Mouse (Mus musculus) spleen, adult 2 months (tissue): Measurements from ENCODE around the gene Ccser1. TPM values are rescaled to one million over a fixed set of nuclear protein-coding genes. Genes with fewer than 3 reads are reported as not detected.

Experiments used
- DNase-seq, 2 experiments: peaks; one replicate each; pipeline versions ENCODE4 v3.0.0 to v3.0.0-alpha.2; 2012 to 2021; ENCODE audit warnings: low spot score in 2 of 2, low read depth in 1 of 2
- H3K27ac ChIP-seq: fragments of 200-500 bp; 2 replicates; pipeline ENCODE4 v1.5.1; 2012; ENCODE audit warnings: low read length, inconsistent platforms; ENCODE audit not compliant: insufficient read depth
- H3K27me3 ChIP-seq: fragments of 200-500 bp; 2 replicates; pipeline ENCODE4 v1.6.1; 2012; ENCODE audit warnings: mild to moderate bottlenecking, moderate library complexity, low read length, inconsistent platforms; ENCODE audit not compliant: control insufficient read depth, insufficient read depth
- H3K36me3 ChIP-seq: fragments of 200-500 bp; 2 replicates; pipeline ENCODE4 v1.6.1; 2012; ENCODE audit warnings: mild to moderate bottlenecking, low read length, inconsistent platforms; ENCODE audit not compliant: control insufficient read depth, insufficient read depth
- H3K4me1 ChIP-seq: fragments of 200-500 bp; 2 replicates; pipeline ENCODE4 v1.6.1; 2011; ENCODE audit warnings: inconsistent platforms; ENCODE audit not compliant: control insufficient read depth, insufficient read depth, insufficient read length
- H3K4me3 ChIP-seq: fragments of 200-500 bp; 2 replicates; pipeline ENCODE4 v1.5.1; 2011; ENCODE audit warnings: mild to moderate bottlenecking, inconsistent platforms; ENCODE audit not compliant: insufficient read depth, insufficient read length; ENCODE audit errors: extremely low read depth
- CTCF ChIP-seq: fragments of 200-500 bp; IDR thresholded peaks from 2 replicates; pipeline ENCODE4 v1.5.1; 2011; ENCODE audit warnings: mild to moderate bottlenecking, inconsistent platforms; ENCODE audit not compliant: insufficient read depth, insufficient read length, insufficient replicate concordance; ENCODE audit errors: extremely low read depth
- POLR2A ChIP-seq: fragments of 200-500 bp; IDR thresholded peaks from 2 replicates; pipeline ENCODE4 v1.6.1; 2011; ENCODE audit warnings: low read depth, low read length, inconsistent platforms
- WGBS: fragments of 180-500 bp; shearing (Covaris S2); methylation state at CpG from one replicate; pipeline ENCODE4 v1.1.7; 2018; 5-methylcytosine and 5-hydroxymethylcytosine counted together
- polyA plus RNA-seq: library from polyadenylated mRNA; depleted of rRNA; stranded (reverse); fragments of >200 nt; gene quantifications from 2 replicates; pipeline ENCODE4 v1.2.3, GENCODE M21; 2012

Ccser1 gene
- polyA plus RNA-seq, 1 experiment: 0.82 TPM

- no peaks in the 10 kb centered on the region for H3K27me3 ChIP-seq
- H3K27ac ChIP-seq: no peak overlapping the region
- no peak for DNase-seq
- H3K36me3 ChIP-seq: no peaks in the 10 kb centered on the region
- H3K4me3 ChIP-seq: no peak overlapping the region
- TF ChIP-seq POLR2A (no peak), CTCF (no peak)
- H3K4me1 ChIP-seq: no peaks in the 10 kb centered on the region
- whole genome bisulfite sequencing: 23% methylated on average over 1 of the region's 1 CpGs
These were observed 722.6 kb downstream of the Ccser1 start for GRCm38 (mm10) chr6:61902715-61903114.

DNA sequence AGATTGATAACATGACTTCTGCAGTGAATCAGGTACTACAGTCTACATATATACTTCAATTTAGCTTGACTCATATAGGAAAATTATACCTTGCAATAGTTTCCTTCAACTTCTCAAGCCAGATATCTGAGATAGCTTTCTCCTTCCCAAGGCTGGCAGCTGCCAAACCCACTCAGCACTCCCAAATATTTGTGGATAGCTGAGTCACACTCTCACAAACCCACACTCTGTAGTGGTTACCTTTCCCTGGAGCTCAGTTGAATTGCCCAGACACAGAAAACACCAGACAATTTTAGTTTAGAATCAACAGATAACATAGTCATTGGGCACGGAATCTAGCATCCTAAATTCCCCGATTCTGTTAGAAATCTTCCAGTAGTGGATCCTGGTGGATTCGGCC is 732.8 kb downstream of the Ccser1 start:
- Histone ChIP-seq H3K27ac (no peak overlapping the region), H3K27me3 (no peaks in the 10 kb centered on the region), H3K4me3 (no peak overlapping the region), H3K36me3 (no peaks in the 10 kb centered on the region), H3K4me1 (no peaks in the 10 kb centered on the region)
- TF ChIP-seq CTCF: no peak
- no peak for TF ChIP-seq POLR2A
- no peak for DNase-seq
- 89% methylated on average over 3 of the region's 3 CpGs for WGBS

GRCm38 (mm10) chr6:61931622-61932021 is 751.5 kb downstream of the Ccser1 start:
- no peaks in the 10 kb centered on the region for H3K4me1 ChIP-seq
- 81% methylated on average over 1 of the region's 1 CpGs for WGBS
- DNase-seq: no peak

GRCm38 (mm10) chr6:61936656-61937055 is 756.5 kb downstream of the Ccser1 start:
- Histone ChIP-seq H3K27me3 (no peaks in the 10 kb centered on the region), H3K36me3 (no peaks in the 10 kb centered on the region), H3K4me3 (no peak overlapping the region), H3K27ac (no peak overlapping the region), H3K4me1 (no peaks in the 10 kb centered on the region)
- TF ChIP-seq POLR2A: no peak
- TF ChIP-seq CTCF: no peak
- no peak for DNase-seq
- WGBS: 91% methylated on average over 1 of the region's 1 CpGs

More at GRCm38 (mm10) chr6:61931622-61932021, 751.5 kb downstream of the Ccser1 start:
- Histone ChIP-seq H3K4me3 (no peak overlapping the region), H3K27me3 (no peaks in the 10 kb centered on the region), H3K27ac (no peak overlapping the region), H3K36me3 (no peaks in the 10 kb centered on the region)
- TF ChIP-seq CTCF: no peak
- TF ChIP-seq POLR2A: no peak

GRCm38 (mm10) chr6:61939236-61939635 is 759.1 kb downstream of the Ccser1 start:
- Histone ChIP-seq H3K36me3 (no peaks in the 10 kb centered on the region), H3K4me3 (no peak overlapping the region), H3K27me3 (no peaks in the 10 kb centered on the region), H3K27ac (no peak overlapping the region), H3K4me1 (no peaks in the 10 kb centered on the region)
- TF ChIP-seq CTCF: no peak
- TF ChIP-seq POLR2A: no peak
- 81% methylated on average over 1 of the region's 1 CpGs for WGBS
- DNase-seq: no peak

DNA sequence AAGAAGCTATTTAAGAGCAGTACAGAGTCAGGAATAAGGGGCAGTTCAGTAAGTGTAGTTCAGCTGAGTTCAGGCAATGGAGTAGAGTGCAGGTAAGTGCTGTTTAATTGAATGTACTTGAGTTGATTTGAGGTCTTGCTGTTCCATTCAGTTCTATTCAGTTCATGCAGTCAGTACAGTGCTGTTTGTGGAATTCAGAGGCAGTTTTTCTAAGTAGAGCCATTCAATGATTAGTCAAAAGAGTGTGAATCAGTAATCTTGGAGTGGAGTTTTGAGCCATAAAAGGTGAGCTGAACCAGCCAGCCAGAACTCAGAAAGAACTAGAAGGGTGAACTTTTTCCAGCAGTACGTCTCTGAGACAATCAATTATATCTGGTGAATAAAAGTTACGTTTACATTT is 773.6 kb downstream of the Ccser1 start:
- Histone ChIP-seq H3K36me3 (no peaks in the 10 kb centered on the region), H3K27me3 (no peaks in the 10 kb centered on the region), H3K4me3 (no peak overlapping the region), H3K4me1 (no peaks in the 10 kb centered on the region), H3K27ac (no peak overlapping the region)
- 80% methylated on average over 2 of the region's 2 CpGs for WGBS
- no peak for TF ChIP-seq CTCF
- TF ChIP-seq POLR2A: no peak
- no peak for DNase-seq

DNA sequence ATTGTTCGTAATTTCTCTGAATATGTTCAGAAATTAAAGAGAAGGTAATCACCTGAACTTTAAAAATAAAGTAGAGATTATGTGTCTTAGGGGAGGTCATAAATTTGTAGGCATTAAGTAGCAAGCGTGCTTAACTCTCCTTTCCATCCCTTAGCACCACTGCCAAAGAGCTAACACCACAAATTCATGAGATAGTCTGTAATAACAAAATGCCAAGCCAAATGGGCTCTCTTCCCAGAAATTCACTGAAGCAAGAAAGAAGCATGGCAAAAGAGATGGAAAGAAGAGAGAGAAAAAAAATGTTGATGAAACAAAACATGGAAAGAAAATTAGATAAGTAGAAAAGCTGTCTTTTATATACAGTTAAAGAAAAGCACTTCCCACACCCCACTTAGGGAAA is 796.8 kb downstream of the Ccser1 start:
- TF ChIP-seq CTCF (no peak), POLR2A (no peak)
- DNase-seq: no peak
- 74% methylated on average over 2 of the region's 2 CpGs for WGBS

More for the DNA sequence above, 796.8 kb downstream of the Ccser1 start:
- Histone ChIP-seq H3K27me3 (no peaks in the 10 kb centered on the region), H3K36me3 (no peaks in the 10 kb centered on the region), H3K4me3 (no peak overlapping the region), H3K4me1 (no peaks in the 10 kb centered on the region), H3K27ac (no peak overlapping the region)
